Mouse (Mus musculus): ENCODE results near the gene 2310034G01Rik. TPM values are rescaled to one million over a fixed set of nuclear protein-coding genes. Genes with fewer than 3 reads are reported as not detected.
A peak's percentile ranks its signal among the peaks of the same experiment; 100 is the strongest.

2310034G01Rik gene
- polyA plus RNA-seq, 1 experiment from 2014 or later: 3.9 TPM

GRCm38 (mm10) chr19:46363294-46364009 is 13.3 kb upstream of the 2310034G01Rik start:
- ATAC-seq (ENCODE audit: low read depth): no peak
- no peak overlapping the region for H3K27ac ChIP-seq (ENCODE audit: low read depth, low read length)

GRCm38 (mm10) chr19:46362104-46362503 is 12.0 kb upstream of the 2310034G01Rik start:
- Histone ChIP-seq H3K4me1 (ENCODE audit: control insufficient read depth, insufficient read depth, low read length) (no peaks in the 10 kb centered on the region; the same call in 1 of the 2 replicates), H3K4me2 (ENCODE audit: low read depth, low read length) (no peak overlapping the region), H3K27ac (ENCODE audit: low read depth, low read length) (no peak overlapping the region), H3K36me3 (ENCODE audit: control insufficient read depth, insufficient read depth, low read length) (no peaks in the 10 kb centered on the region), H3K9ac (replicated peaks; ENCODE audit: low read depth, low read length) (no peak overlapping the region), H3K9me3 (ENCODE audit: control insufficient read depth, low read length) (no peaks in the 10 kb centered on the region), H3K27me3 (ENCODE audit: control insufficient read depth, insufficient read depth, low read length) (no peaks in the 10 kb centered on the region), H3K4me3 (ENCODE audit: low read depth, low read length) (no peak overlapping the region)
- ATAC-seq (ENCODE audit: low read depth): no peak
- 83% methylated on average over 8 of the region's 8 CpGs for WGBS

More at GRCm38 (mm10) chr19:46363294-46364009, 13.3 kb upstream of the 2310034G01Rik start:
- Histone ChIP-seq H3K9me3 (ENCODE audit: control insufficient read depth, low read length) (no peaks in the 10 kb centered on the region), H3K4me1 (ENCODE audit: control insufficient read depth, insufficient read depth, low read length) (no peaks in the 10 kb centered on the region), H3K36me3 (ENCODE audit: control insufficient read depth, insufficient read depth, low read length) (no peaks in the 10 kb centered on the region), H3K4me2 (ENCODE audit: low read depth, low read length) (no peak overlapping the region), H3K27me3 (ENCODE audit: control insufficient read depth, insufficient read depth, low read length) (no peaks in the 10 kb centered on the region), H3K4me3 (ENCODE audit: low read depth, low read length) (no peak overlapping the region), H3K9ac (replicated peaks; ENCODE audit: low read depth, low read length) (no peak overlapping the region)
- 87% methylated on average over 11 of the region's 11 CpGs for WGBS

- no peak overlapping the region for H3K27ac ChIP-seq (ENCODE audit: low read depth, low read length)
- no peak for ATAC-seq (ENCODE audit: low read depth)
- no peaks in the 10 kb centered on the region; the same call in 1 of the 2 replicates for H3K4me1 ChIP-seq (ENCODE audit: control insufficient read depth, insufficient read depth, low read length)
- H3K9me3 ChIP-seq (ENCODE audit: control insufficient read depth, low read length): no peaks in the 10 kb centered on the region
- H3K36me3 ChIP-seq (ENCODE audit: control insufficient read depth, insufficient read depth, low read length): no peaks in the 10 kb centered on the region
- no peaks in the 10 kb centered on the region for H3K27me3 ChIP-seq (ENCODE audit: control insufficient read depth, insufficient read depth, low read length)
- no peak overlapping the region for H3K4me2 ChIP-seq (ENCODE audit: low read depth, low read length)
- WGBS: 64% methylated on average over 4 of the region's 4 CpGs
- H3K4me3 ChIP-seq (ENCODE audit: low read depth, low read length): no peak overlapping the region
- no peak overlapping the region for H3K9ac ChIP-seq (replicated peaks; ENCODE audit: low read depth, low read length)
Observed at GRCm38 (mm10) chr19:46358381-46358780, 8.3 kb upstream of the 2310034G01Rik start.

DNA sequence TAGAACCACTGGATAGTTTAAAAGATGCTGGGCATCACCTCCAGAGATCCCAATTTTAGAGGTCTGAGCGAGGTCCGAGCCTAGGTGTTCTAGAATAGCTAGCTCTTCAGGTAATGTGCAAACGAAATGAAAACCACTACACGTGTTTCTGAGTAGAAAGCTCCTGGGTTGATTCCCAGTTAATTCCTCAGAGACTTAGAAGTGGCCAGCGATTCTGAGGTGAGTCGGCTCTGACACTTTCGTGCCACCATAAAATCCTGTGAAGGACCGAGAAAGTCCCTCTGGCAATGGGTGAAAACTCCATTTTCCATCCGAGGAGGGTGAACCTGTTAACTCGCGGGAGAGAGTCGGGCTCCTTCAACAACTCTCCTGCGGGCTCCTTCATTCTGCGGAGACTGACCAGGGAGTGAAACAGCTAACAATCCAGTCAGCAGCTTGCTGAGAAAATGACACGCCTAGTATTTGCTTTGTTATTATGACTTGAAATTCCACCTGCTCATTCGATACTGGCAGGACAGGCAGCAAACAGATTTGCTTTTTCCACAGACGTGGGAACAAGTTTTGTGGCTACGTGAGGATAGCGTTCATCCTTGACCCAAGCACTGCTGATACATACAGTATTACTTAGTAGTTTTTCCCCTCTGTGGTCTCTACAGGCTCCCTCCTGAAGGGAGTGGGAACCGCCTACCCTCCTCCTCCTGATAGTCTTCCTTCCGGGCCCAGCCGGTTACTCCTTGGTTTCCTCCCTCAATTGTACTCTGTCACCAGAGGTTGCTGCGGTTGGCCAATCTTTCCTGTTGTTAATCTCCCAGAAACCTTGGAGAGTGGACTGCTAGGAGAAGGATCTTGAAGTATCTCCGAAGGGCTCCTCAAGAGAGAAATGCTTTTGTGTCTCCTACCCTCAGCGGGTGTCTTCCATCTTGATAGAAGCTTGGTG is 7.5 kb upstream of the 2310034G01Rik start:
- no peak overlapping the region for H3K27ac ChIP-seq (ENCODE audit: low read depth, low read length)
- peak overlapping the region; percentile 63; the same call in 1 of the 2 replicates for H3K9ac ChIP-seq (replicated peaks; ENCODE audit: low read depth, low read length)
- H3K9me3 ChIP-seq (ENCODE audit: control insufficient read depth, low read length): no peaks in the 10 kb centered on the region
- peak overlapping the region; percentile 79 for H3K4me2 ChIP-seq (ENCODE audit: low read depth, low read length)
- ATAC-seq (ENCODE audit: low read depth): 0 out of 2 replicates have a peak, but pooled peaks have one; percentile 15
- H3K27me3 ChIP-seq (ENCODE audit: control insufficient read depth, insufficient read depth, low read length): no peaks in the 10 kb centered on the region
- no peaks in the 10 kb centered on the region; the same call in 1 of the 2 replicates for H3K4me1 ChIP-seq (ENCODE audit: control insufficient read depth, insufficient read depth, low read length)
- WGBS: 19% methylated on average over 25 of the region's 25 CpGs
- no peaks in the 10 kb centered on the region for H3K36me3 ChIP-seq (ENCODE audit: control insufficient read depth, insufficient read depth, low read length)
- peak overlapping the region; percentile 50 for H3K4me3 ChIP-seq (ENCODE audit: low read depth, low read length)

DNA sequence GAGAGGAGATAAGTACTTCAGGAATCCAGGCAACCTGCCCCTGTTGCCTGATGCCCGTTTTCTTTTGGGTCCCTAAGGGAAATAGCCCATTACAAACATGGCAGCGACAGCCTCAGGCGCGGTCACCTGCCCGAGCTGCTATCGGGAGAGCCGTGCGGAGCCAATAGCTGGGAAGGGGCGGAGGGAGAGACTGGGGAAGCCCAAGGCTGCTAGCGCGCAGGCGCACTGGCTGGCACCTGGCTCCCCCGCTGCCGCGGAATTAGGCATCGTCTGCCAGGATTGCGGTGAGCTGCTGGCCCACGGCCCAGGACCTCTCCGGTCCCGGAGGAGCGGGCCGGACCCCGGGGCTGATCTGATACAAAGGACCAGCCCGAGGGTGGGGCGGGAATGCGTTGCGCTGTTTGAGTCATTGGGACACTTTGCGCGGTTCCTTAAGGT is 6.6 kb upstream of the 2310034G01Rik start:
- H3K4me3 ChIP-seq (ENCODE audit: low read depth, low read length): peak overlapping the region; percentile 50
- no peaks in the 10 kb centered on the region for H3K27me3 ChIP-seq (ENCODE audit: control insufficient read depth, insufficient read depth, low read length)
- H3K36me3 ChIP-seq (ENCODE audit: control insufficient read depth, insufficient read depth, low read length): no peaks in the 10 kb centered on the region
- peak; percentile 93 for ATAC-seq (ENCODE audit: low read depth)
- no peaks in the 10 kb centered on the region; the same call in 1 of the 2 replicates for H3K4me1 ChIP-seq (ENCODE audit: control insufficient read depth, insufficient read depth, low read length)
- peak overlapping the region; percentile 63 for H3K9ac ChIP-seq (replicated peaks; ENCODE audit: low read depth, low read length)
- H3K4me2 ChIP-seq (ENCODE audit: low read depth, low read length): peak overlapping the region; percentile 79
- no peak overlapping the region for H3K27ac ChIP-seq (ENCODE audit: low read depth, low read length)
- H3K9me3 ChIP-seq (ENCODE audit: control insufficient read depth, low read length): no peaks in the 10 kb centered on the region
- WGBS: under 1% methylated on average over 29 of the region's 29 CpGs

- 0 out of 2 replicates have a peak, but pooled peaks have one; percentile 9 for ATAC-seq (ENCODE audit: low read depth)
- Histone ChIP-seq H3K27me3 (ENCODE audit: control insufficient read depth, insufficient read depth, low read length) (no peaks in the 10 kb centered on the region; the same call in 1 of the 2 replicates), H3K27ac (ENCODE audit: low read depth, low read length) (no peak overlapping the region), H3K4me2 (ENCODE audit: low read depth, low read length) (peak overlapping the region; percentile 90), H3K9ac (replicated peaks; ENCODE audit: low read depth, low read length) (peak overlapping the region; percentile 88), H3K9me3 (ENCODE audit: control insufficient read depth, low read length) (no peaks in the 10 kb centered on the region), H3K4me3 (ENCODE audit: low read depth, low read length) (peak overlapping the region; percentile 69), H3K4me1 (ENCODE audit: control insufficient read depth, insufficient read depth, low read length) (peaks cover 12% of the 10 kb centered on the region), H3K36me3 (ENCODE audit: control insufficient read depth, insufficient read depth, low read length) (no peaks in the 10 kb centered on the region)
- WGBS: 31% methylated on average over 6 of the region's 6 CpGs
Observed at GRCm38 (mm10) chr19:46349550-46349949, 552 bp downstream of the 2310034G01Rik start.

DNA sequence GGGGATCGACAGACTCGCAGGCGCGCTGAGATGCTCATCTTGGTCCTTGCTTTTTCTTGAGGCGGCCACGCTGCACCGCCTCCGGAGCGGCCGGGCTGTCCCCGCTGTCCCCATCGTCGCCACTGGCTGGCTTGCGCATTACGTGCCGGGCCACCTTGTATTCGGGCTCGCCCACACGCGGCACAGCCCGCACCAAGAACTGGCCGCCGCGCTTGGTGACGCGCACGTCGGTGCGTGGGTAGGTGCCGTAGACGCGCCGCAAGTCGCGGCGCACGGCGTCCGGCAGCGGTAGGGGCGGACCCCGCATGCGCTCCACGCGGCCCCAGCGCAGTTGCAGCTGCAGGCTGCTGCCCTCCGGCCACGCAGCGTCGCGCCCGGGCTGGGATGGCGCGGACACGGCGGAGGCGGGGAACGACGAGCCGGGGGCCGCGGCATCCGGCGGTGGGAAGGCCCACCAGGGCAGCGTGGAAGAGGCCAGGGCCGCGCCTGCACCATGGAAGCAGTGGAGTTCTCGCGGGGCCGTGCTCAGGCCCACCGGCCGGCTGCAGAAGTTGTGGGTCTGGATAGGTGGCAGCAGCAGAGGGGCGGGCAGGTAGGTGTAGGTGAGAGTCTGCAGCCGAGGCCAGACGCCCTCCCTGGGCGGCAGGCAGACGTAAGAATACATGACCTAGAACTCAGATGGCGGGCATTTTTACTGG is 1.2 kb downstream of the 2310034G01Rik start:
- peak; percentile 96 for ATAC-seq (ENCODE audit: low read depth)
- Histone ChIP-seq H3K4me1 (ENCODE audit: control insufficient read depth, insufficient read depth, low read length) (peaks cover 12% of the 10 kb centered on the region), H3K36me3 (ENCODE audit: control insufficient read depth, insufficient read depth, low read length) (no peaks in the 10 kb centered on the region), H3K9ac (replicated peaks; ENCODE audit: low read depth, low read length) (peak overlapping the region; percentile 88), H3K4me3 (ENCODE audit: low read depth, low read length) (peak overlapping the region; percentile 69), H3K4me2 (ENCODE audit: low read depth, low read length) (peak overlapping the region; percentile 90), H3K27me3 (ENCODE audit: control insufficient read depth, insufficient read depth, low read length) (no peaks in the 10 kb centered on the region; the same call in 1 of the 2 replicates), H3K9me3 (ENCODE audit: control insufficient read depth, low read length) (no peaks in the 10 kb centered on the region), H3K27ac (ENCODE audit: low read depth, low read length) (peak overlapping the region; percentile 94)
- under 1% methylated on average over 77 of the region's 78 CpGs for WGBS

DNA sequence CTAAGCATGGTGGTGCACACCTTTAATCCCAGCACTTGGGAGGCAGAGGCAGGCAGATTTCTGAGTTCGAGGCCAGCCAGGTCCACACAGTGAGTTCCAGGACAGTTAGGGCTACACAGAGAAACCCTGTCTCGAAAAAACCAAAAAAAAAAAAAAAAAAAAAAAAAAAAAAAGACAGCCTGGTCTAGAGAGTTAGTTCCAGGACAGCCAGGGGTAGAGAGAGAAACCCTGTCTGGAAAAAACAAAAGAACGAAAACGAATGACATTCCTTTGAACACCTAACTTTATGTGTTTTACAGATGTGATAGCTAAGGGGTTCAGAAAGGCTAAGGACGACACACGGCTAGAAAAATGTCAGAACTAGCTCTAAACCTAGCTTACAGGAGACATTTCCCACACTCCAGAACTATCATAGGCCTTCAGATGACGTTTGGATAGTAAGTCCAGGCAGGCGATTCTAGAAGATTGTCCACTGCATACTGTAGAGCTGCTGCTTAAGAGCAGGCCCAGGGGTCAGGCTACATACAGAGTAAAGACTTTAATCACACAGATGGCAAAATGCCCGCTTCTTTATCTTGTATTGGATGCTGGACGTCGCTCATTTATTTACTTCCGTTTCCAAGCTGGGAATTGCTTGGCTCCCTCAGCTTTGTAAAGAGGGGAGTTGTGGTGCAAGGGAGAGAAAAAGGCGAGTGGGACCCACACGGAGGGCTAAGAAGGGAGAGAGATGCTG is 2.0 kb downstream of the 2310034G01Rik start:
- H3K9me3 ChIP-seq (ENCODE audit: control insufficient read depth, low read length): no peaks in the 10 kb centered on the region
- H3K27me3 ChIP-seq (ENCODE audit: control insufficient read depth, insufficient read depth, low read length): no peaks in the 10 kb centered on the region; the same call in 1 of the 2 replicates
- H3K4me3 ChIP-seq (ENCODE audit: low read depth, low read length): peak overlapping the region; percentile 69
- no peak for ATAC-seq (ENCODE audit: low read depth)
- 28% methylated on average over 14 of the region's 14 CpGs for WGBS
- H3K4me2 ChIP-seq (ENCODE audit: low read depth, low read length): peak overlapping the region; percentile 90
- H3K9ac ChIP-seq (replicated peaks; ENCODE audit: low read depth, low read length): peak overlapping the region; percentile 88
- peak overlapping the region; percentile 94 for H3K27ac ChIP-seq (ENCODE audit: low read depth, low read length)
- H3K4me1 ChIP-seq (ENCODE audit: control insufficient read depth, insufficient read depth, low read length): peaks cover 12% of the 10 kb centered on the region
- H3K36me3 ChIP-seq (ENCODE audit: control insufficient read depth, insufficient read depth, low read length): no peaks in the 10 kb centered on the region
